Mouse (Mus musculus) C2C12 (cell line): Measurements from ENCODE around the gene Atxn1. TPM values are rescaled to one million over a fixed set of nuclear protein-coding genes. Genes with fewer than 3 reads are reported as not detected.
A peak's percentile ranks its signal among the peaks of the same experiment; 100 is the strongest.

ENCODE experiments used
- H3K27me3 ChIP-seq: one replicate; pipeline ENCODE4 v1.6.1; 2011; ENCODE audit not compliant: control insufficient read depth, insufficient read depth, insufficient read length
- H3K36me3 ChIP-seq: one replicate; pipeline ENCODE4 v1.6.1; 2011; ENCODE audit not compliant: control insufficient read depth, insufficient read depth
- H3K4me3 ChIP-seq: one replicate; pipeline ENCODE4 v1.5.1; 2011; ENCODE audit warnings: mild to moderate bottlenecking, control low read depth; ENCODE audit not compliant: poor library complexity, insufficient read depth, severe bottlenecking
- H3K79me2 ChIP-seq: one replicate; pipeline ENCODE4 v1.6.1; 2011; ENCODE audit not compliant: control insufficient read depth, insufficient read depth
- H3K79me3 ChIP-seq: one replicate; pipeline ENCODE4 v1.6.1; 2011; ENCODE audit warnings: low read depth, control low read depth
- H3ac ChIP-seq: one replicate; pipeline ENCODE3; 2011; ENCODE audit warnings: low read depth; ENCODE audit not compliant: control insufficient read depth, insufficient read length
- CEBPB ChIP-seq: IDR thresholded peaks from one replicate; pipeline ENCODE4 v1.6.1; 2011; ENCODE audit warnings: low read depth, mild to moderate bottlenecking, control low read depth, moderate library complexity
- CTCF ChIP-seq: IDR thresholded peaks from one replicate; pipeline ENCODE4 v1.5.1; 2011; ENCODE audit not compliant: control insufficient read depth, insufficient read depth, insufficient read length
- FOSL1 ChIP-seq: IDR thresholded peaks from one replicate; pipeline ENCODE4 v1.8.0; 2011; ENCODE audit warnings: mild to moderate bottlenecking, low read length; ENCODE audit not compliant: poor library complexity, insufficient read depth, severe bottlenecking
- MAX ChIP-seq: IDR thresholded peaks from one replicate; pipeline ENCODE4 v1.6.1; 2011; ENCODE audit warnings: mild to moderate bottlenecking, control low read depth
- MYOD1 ChIP-seq: IDR thresholded peaks from one replicate; pipeline ENCODE4 v1.6.1; 2011; ENCODE audit warnings: low read depth; ENCODE audit not compliant: control insufficient read depth, insufficient read length
- MYOG ChIP-seq: IDR thresholded peaks from one replicate; pipeline ENCODE4 v1.6.1; 2011; ENCODE audit not compliant: control insufficient read depth, insufficient read length; ENCODE audit errors: extremely low read depth
- USF1 ChIP-seq: IDR thresholded peaks from one replicate; pipeline ENCODE4 v1.6.1; 2011; ENCODE audit warnings: low read depth, mild to moderate bottlenecking, control low read depth, moderate library complexity
- polyA plus RNA-seq: library from polyadenylated mRNA; unstranded; fragments of >200 nt; fragmentation: generic; extraction: Trizol; gene quantifications from one replicate; pipeline ENCODE4 v1.2.1, GENCODE M21; 2012; ENCODE audit warnings: missing spikeins

Gene Atxn1
- polyA plus RNA-seq, 1 experiment = 3.0 TPM

DNA sequence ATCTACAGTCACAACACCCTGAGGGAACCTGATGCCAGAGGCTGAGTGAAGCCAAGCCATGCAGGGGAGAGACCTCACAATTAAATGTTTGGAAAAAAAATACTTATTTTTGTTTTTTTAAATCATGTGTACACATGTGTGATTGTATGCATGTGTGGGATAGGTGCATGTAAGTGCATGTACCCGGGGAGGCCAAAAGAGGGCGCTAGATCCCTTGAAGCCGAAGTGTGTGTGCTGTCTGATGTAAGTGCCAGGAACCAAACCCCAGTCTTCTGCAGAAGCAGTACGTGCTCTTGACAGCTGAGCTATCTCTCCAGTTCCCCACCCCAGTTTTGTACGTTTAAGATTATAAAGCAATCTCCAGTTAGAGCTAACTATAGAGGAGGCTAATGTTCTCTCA is 186.1 kb downstream of the Atxn1 start:
- no peaks in the 10 kb centered on the region for H3K79me2 ChIP-seq
- no peaks in the 10 kb centered on the region for H3K79me3 ChIP-seq
- TF ChIP-seq CTCF (no peak), MYOG (no peak), USF1 (no peak), MYOD1 (no peak), MAX (no peak)
- H3K36me3 ChIP-seq = no peaks in the 10 kb centered on the region
- H3K4me3 ChIP-seq = no peak overlapping the region
- no peak overlapping the region for H3ac ChIP-seq
- H3K27me3 ChIP-seq = no peaks in the 10 kb centered on the region

DNA sequence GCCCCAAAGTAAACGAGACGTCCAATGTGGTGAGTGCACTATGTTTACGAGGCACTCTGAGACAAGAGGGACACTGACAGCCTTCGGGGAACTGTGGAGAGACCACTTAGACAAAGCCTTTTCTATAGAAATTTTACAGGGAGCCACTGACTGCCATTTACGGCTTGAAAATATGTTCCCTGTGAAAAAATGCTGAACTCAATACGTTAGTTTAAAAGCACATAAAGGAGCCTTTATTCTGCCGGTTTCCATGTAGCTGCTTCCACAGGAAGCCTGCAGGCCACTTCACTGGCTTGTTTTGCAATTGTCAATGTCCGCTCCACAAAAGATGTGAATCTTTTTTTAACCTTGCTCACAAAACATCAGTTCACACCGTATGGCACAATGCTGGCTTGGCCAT is 186.6 kb downstream of the Atxn1 start:
- H3K79me3 ChIP-seq = no peaks in the 10 kb centered on the region

DNA sequence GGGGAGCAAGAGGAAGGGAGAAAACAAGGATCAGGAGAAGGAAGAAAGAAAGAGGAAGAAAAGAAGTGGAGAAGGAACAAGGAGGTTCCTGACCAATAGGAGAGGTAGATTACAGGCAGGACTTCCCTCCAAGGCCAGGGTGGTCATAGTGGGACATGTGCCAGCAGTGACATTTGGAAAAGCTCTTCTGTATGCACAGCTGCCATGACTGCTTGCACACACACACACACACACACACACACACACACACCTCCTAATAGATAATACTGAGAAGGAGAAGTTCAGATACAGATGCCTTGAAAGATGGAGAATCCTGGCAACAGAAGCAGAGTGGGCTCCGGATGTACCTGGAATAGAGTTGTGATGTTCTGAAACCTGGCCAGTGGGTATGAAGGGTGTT is 189.3 kb downstream of the Atxn1 start:
- H3K36me3 ChIP-seq = no peaks in the 10 kb centered on the region
- H3K79me2 ChIP-seq = no peaks in the 10 kb centered on the region
- H3K4me3 ChIP-seq = no peak overlapping the region
- H3ac ChIP-seq = no peak overlapping the region
- H3K79me3 ChIP-seq = no peaks in the 10 kb centered on the region
- TF ChIP-seq CEBPB (no peak), FOSL1 (no peak), CTCF (no peak), MYOG (no peak), USF1 (no peak), MYOD1 (no peak), MAX (no peak)
- no peaks in the 10 kb centered on the region for H3K27me3 ChIP-seq

More for the DNA sequence above, 186.6 kb downstream of the Atxn1 start:
- no peaks in the 10 kb centered on the region for H3K27me3 ChIP-seq
- H3ac ChIP-seq = no peak overlapping the region
- no peak overlapping the region for H3K4me3 ChIP-seq
- H3K79me2 ChIP-seq = no peaks in the 10 kb centered on the region
- H3K36me3 ChIP-seq = no peaks in the 10 kb centered on the region
- TF ChIP-seq CTCF (no peak), MYOG (no peak), CEBPB (no peak), FOSL1 (no peak), USF1 (no peak), MAX (no peak), MYOD1 (no peak)

DNA sequence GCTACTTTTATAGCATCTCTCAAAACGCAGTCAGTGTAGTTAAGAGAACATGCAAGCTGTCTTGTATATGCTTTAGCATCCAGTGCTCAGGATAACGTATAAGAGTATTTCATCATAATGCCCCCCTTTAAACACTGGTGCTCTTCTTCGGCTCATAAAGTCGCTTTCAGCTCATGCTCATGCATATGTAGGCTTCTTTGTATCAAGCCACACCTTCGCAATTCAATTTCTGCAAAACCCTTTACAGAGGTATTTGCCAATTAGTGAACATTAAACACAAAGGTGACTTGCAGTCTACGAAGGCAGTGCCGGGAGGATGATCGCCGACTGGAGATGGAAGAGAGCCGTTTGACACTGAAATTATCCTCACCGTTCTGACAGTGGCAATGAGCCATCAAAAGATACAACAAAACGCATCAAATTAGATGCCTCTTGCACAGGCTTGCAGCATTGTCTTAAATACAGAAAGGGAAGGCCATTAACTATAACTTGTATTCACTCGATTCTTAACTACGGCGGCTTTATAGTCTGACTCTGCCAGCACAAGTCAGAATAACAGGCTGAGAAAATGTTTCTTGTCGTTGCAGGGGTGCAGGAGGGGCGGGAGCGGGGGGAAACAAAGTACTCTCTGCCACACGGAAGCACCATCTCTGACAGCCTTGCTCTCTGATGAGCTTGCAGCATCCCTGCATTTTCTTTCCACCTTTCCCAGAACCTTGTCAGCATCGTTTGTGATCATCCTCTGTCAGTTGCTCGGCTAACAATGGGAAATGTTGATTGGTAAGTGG is 191.2 kb downstream of the Atxn1 start:
- Histone ChIP-seq H3K36me3 (no peaks in the 10 kb centered on the region), H3ac (no peak overlapping the region), H3K4me3 (no peak overlapping the region), H3K79me3 (no peaks in the 10 kb centered on the region), H3K79me2 (no peaks in the 10 kb centered on the region), H3K27me3 (no peaks in the 10 kb centered on the region)
- TF ChIP-seq MAX (no peak), CEBPB (no peak), CTCF (no peak), USF1 (no peak), FOSL1 (no peak), MYOD1 (no peak), MYOG (no peak)

DNA sequence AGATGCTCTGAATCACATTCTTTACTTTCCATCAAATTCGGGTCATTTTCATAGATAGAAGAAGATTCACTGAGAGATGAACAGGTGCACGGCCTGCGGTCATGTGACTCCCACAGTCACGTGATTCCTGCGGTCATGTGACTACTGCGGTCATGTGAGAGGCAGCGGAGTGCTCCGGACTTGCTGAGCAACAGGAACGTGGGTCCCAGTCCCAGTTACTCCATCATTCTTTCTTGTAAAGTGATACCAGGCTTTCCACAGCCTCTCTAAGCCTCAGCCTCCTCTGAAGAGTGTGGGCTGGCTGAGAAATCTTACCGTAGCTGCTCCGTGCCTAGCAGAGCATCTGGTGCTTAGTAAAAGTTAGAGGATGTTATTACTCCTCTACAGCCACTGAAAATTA is 195.1 kb downstream of the Atxn1 start:
- no peaks in the 10 kb centered on the region for H3K27me3 ChIP-seq
- H3K4me3 ChIP-seq = no peak overlapping the region
- H3K36me3 ChIP-seq = no peaks in the 10 kb centered on the region
- H3K79me2 ChIP-seq = no peaks in the 10 kb centered on the region
- no peaks in the 10 kb centered on the region for H3K79me3 ChIP-seq
- TF ChIP-seq CTCF (no peak), USF1 (peak; percentile 59), MYOG (no peak), FOSL1 (no peak)
- no peak overlapping the region for H3ac ChIP-seq

DNA sequence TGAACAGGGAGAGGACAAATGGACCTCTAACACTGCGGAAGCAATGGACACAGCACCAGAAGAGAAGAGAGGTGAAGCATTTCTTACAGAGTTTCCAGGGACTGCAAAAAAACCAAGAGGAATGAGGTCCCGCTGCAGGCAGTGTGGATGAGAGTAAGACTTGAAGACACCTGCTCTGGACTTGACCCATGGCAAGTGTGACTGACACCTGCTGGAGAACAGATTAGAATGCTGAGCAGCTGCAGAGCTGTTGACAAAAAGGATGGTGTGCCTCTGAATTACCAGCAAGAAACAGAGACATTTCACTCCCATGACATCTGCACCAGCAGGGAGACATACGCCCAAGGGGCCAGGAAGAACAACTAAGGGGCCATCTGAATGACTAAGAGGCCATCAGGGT is 196.6 kb downstream of the Atxn1 start:
- H3K36me3 ChIP-seq = no peaks in the 10 kb centered on the region
- no peaks in the 10 kb centered on the region for H3K27me3 ChIP-seq
- TF ChIP-seq MAX = no peak
- TF ChIP-seq FOSL1 = no peak
- no peak for TF ChIP-seq CEBPB
- no peak for TF ChIP-seq CTCF
- TF ChIP-seq MYOG = no peak
- TF ChIP-seq MYOD1 = no peak
- TF ChIP-seq USF1 = no peak
- H3K4me3 ChIP-seq = no peak overlapping the region
- no peaks in the 10 kb centered on the region for H3K79me2 ChIP-seq
- no peaks in the 10 kb centered on the region for H3K79me3 ChIP-seq
- no peak overlapping the region for H3ac ChIP-seq
